Mouse (Mus musculus) retina, adult 2 months (tissue): ENCODE data around the gene Il10rb.
A peak's percentile ranks its signal among the peaks of the same experiment; 100 is the strongest.

Source experiments
- DNase-seq: peaks from one replicate; pipeline ENCODE4 v3.0.0-alpha.2; 2012; ENCODE audit warnings: low read depth, low spot score

Il10rb gene

GRCm38 (mm10) chr16:91450137-91451064 lies 44.4 kb downstream of the Il10rb start:
- no peak for DNase-seq

- DNase-seq = no peak
Measured at GRCm38 (mm10) chr16:91451949-91452348, 46.0 kb downstream of the Il10rb start.

GRCm38 (mm10) chr16:91452363-91452896 lies 46.5 kb downstream of the Il10rb start:
- no peak for DNase-seq

- DNase-seq = no peak
Measured at GRCm38 (mm10) chr16:91455868-91456267, 49.9 kb downstream of the Il10rb start.

GRCm38 (mm10) chr16:91458301-91458746 lies 52.4 kb downstream of the Il10rb start:
- no peak for DNase-seq

- no peak for DNase-seq
Measured at GRCm38 (mm10) chr16:91458976-91459375, 53.0 kb downstream of the Il10rb start.

GRCm38 (mm10) chr16:91459396-91459795 lies 53.4 kb downstream of the Il10rb start:
- DNase-seq = no peak

- DNase-seq = no peak
Measured at GRCm38 (mm10) chr16:91459841-91460370, 53.9 kb downstream of the Il10rb start.

GRCm38 (mm10) chr16:91461066-91461638 lies 55.2 kb downstream of the Il10rb start:
- DNase-seq = no peak

GRCm38 (mm10) chr16:91461773-91462181 lies 55.8 kb downstream of the Il10rb start:
- DNase-seq = no peak

GRCm38 (mm10) chr16:91462644-91463043 lies 56.7 kb downstream of the Il10rb start:
- DNase-seq = no peak

GRCm38 (mm10) chr16:91463400-91463799 lies 57.4 kb downstream of the Il10rb start:
- no peak for DNase-seq

- DNase-seq = no peak
Measured at GRCm38 (mm10) chr16:91463836-91464400, 58.0 kb downstream of the Il10rb start.

GRCm38 (mm10) chr16:91464594-91465504 lies 58.9 kb downstream of the Il10rb start:
- DNase-seq = peak; percentile 64

GRCm38 (mm10) chr16:91465505-91466240 lies 59.7 kb downstream of the Il10rb start:
- DNase-seq = no peak

- DNase-seq = no peak
Measured at GRCm38 (mm10) chr16:91466566-91466965, 60.6 kb downstream of the Il10rb start.

- DNase-seq = no peak
Measured at GRCm38 (mm10) chr16:91470470-91470869, 64.5 kb downstream of the Il10rb start.

- DNase-seq = no peak
Measured at GRCm38 (mm10) chr16:91471481-91471880, 65.5 kb downstream of the Il10rb start.
